Mouse (Mus musculus) liver, embryonic 14.5 days (tissue): ENCODE data around the gene Abcb1b.
"Not testable (repeated sequence)": the region's sequence is repeated elsewhere in the genome, so short reads cannot be mapped to it uniquely, and the experiment has no call there.

Experiments used
- CTCF ChIP-seq: IDR thresholded peaks from 2 replicates; pipeline ENCODE4 v1.5.1; 2016; ENCODE audit warnings: antibody characterized with exemption, low read depth, control low read depth
- EP300 ChIP-seq: IDR thresholded peaks from 2 replicates; pipeline ENCODE4 v1.6.1; 2016; ENCODE audit warnings: antibody characterized with exemption, low read depth

DNA sequence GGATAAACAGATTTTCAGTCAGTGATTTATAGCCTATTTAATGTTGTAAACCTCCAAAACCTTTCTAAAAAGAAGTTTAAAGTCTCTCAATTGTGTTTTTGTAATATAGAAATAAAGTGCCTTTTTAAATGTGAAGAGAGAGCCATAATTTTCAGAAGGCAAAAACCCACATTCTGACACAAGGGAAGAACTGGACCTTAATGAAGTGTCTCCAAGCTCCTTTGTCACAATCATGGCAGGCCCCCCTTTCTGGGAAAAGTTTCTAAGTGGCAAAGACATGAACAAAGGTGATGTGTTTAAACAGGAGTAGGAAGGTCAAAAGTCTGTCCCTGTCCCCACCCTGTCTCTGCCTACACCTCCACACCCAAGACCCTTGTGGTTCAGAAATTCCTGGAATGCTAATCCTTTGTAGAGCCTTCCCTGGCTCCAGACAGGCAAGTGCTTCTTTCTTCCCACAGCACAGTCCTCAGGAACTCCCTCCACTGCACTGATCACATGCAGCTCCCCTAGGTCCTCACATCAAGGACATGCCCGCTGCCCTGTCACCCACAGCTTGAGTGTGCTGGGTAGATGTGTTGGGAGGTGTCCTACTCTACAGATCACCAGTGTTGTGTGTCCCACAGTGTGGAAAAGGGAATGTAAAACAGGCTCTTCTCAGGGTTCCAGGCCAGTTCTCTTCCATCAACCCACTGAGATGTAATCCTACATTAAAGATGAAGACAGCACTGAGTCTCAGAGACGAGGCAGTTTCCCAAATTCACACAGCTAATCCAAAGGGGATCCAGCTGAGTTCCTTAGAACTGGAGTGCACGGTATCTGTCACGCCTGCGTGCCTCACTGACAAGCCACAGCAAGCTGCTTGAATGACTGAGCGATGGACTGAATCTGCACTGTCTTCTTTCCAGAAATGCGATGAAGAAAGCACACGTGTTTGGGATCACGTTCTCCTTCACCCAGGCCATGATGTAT, 50.9 kb downstream of the Abcb1b start:
- TF ChIP-seq CTCF, EP300: not testable (repeated sequence)
